Mouse (Mus musculus) effector memory CD4-positive, alpha-beta T cell, adult 5 months (primary cell): ENCODE data around the gene Gm49325. TPM values are rescaled to one million over a fixed set of nuclear protein-coding genes. Genes with fewer than 3 reads are reported as not detected.

Source experiments
- polyA plus RNA-seq: library from polyadenylated mRNA; unstranded; fragments of 100-300 nt; shearing (Covaris generic); gene quantifications from one replicate; pipeline ENCODE4 v1.2.1, GENCODE M21; 2017

Gm49325 gene
- polyA plus RNA-seq, result not detected

GRCm38 (mm10) chr10:77605908-77606826, at the start of gene Gm49325, which contains the start of gene Sumo3:
Gene Gm49325 (plus strand): TSS chr10:77606197.
Gene Sumo3 (plus strand): TSS chr10:77606097.

GRCm38 (mm10) chr10:77581408-77582284, 24.4 kb upstream of the Gm49325 start, which contains the start of gene Pttg1ip:
Gene Pttg1ip (plus strand): TSS chr10:77581720.

GRCm38 (mm10) chr10:77622055-77622988, 16.3 kb downstream of the Gm49325 start, which contains the start of gene Ube2g2:
Gene Ube2g2 (plus strand): TSS chr10:77622275.

GRCm38 (mm10) chr10:77685895-77686664, 80.1 kb downstream of the Gm49325 start, which contains the start of gene Tspear:
Gene Tspear (plus strand): TSS chr10:77686569.

GRCm38 (mm10) chr10:77690356-77690807, 84.4 kb downstream of the Gm49325 start, which contains the start of gene Gm19402:
Gene Gm19402 (minus strand): TSS chr10:77690757.

Other genes with a start within 250 kb of the Gm49325 start
- gene Adarb1, start 187.9 kb upstream of the Gm49325 start, polyA plus RNA-seq, result 2.9 TPM
- 23.3 TPM for gene Fam207a, start 90.4 kb upstream of the Gm49325 start, polyA plus RNA-seq
- gene Itgb2, start 75.9 kb upstream of the Gm49325 start, polyA plus RNA-seq, result 547 TPM
- gene Pttg1ip, start 24.5 kb upstream of the Gm49325 start, polyA plus RNA-seq, result 86.6 TPM
- 103 TPM for gene Sumo3, start 100 bp upstream of the Gm49325 start, polyA plus RNA-seq
- 54.5 TPM for gene Ube2g2, start 16.1 kb downstream of the Gm49325 start, polyA plus RNA-seq
- gene Tspear, start 80.4 kb downstream of the Gm49325 start, polyA plus RNA-seq, result 0.70 TPM
- gene Gm19402, start 84.6 kb downstream of the Gm49325 start, polyA plus RNA-seq, result not detected
- gene Gm9508, start 91.0 kb downstream of the Gm49325 start, polyA plus RNA-seq, result not detected
- gene Gm10272, start 100.4 kb downstream of the Gm49325 start, polyA plus RNA-seq, result not detected
- not detected for gene Gm10024, start 105.3 kb downstream of the Gm49325 start, polyA plus RNA-seq
- gene Gm10142, start 109.6 kb downstream of the Gm49325 start, polyA plus RNA-seq, result not detected
- gene Krtap12-1, start 114.4 kb downstream of the Gm49325 start, polyA plus RNA-seq, result not detected
- gene Gm10100, start 120.3 kb downstream of the Gm49325 start, polyA plus RNA-seq, result not detected
- gene Gm18596, start 136.4 kb downstream of the Gm49325 start, polyA plus RNA-seq, result not detected
- gene Gm9736, start 145.2 kb downstream of the Gm49325 start, polyA plus RNA-seq, result not detected
- gene Gm3233, start 153.5 kb downstream of the Gm49325 start, polyA plus RNA-seq, result not detected
- not detected for gene Gm3238, start 165.1 kb downstream of the Gm49325 start, polyA plus RNA-seq
- gene Gm7138, start 170.7 kb downstream of the Gm49325 start, polyA plus RNA-seq, result not detected
- gene Gm3250, start 176.3 kb downstream of the Gm49325 start, polyA plus RNA-seq, result not detected
- not detected for gene Gm7137, start 182.0 kb downstream of the Gm49325 start, polyA plus RNA-seq
- not detected for gene Gm9639, start 188.9 kb downstream of the Gm49325 start, polyA plus RNA-seq
- not detected for gene Gm19668, start 192.9 kb downstream of the Gm49325 start, polyA plus RNA-seq
- not detected for gene Gm9507, start 205.6 kb downstream of the Gm49325 start, polyA plus RNA-seq
- gene Gm2696, start 208.5 kb downstream of the Gm49325 start, polyA plus RNA-seq, result not detected
- not detected for gene Krtap10-4, start 220.9 kb downstream of the Gm49325 start, polyA plus RNA-seq
- gene Krtap10-10, start 229.8 kb downstream of the Gm49325 start, polyA plus RNA-seq, result not detected
- gene Gm36176, start 240.6 kb downstream of the Gm49325 start, polyA plus RNA-seq, result not detected
- not detected for gene Gm10318, start 246.7 kb downstream of the Gm49325 start, polyA plus RNA-seq